Mouse (Mus musculus) embryonic fibroblast, embryonic 13.5 days (primary cell): ENCODE results near the gene Efl1.

Source experiments
- CTCF ChIP-seq: IDR thresholded peaks from 2 replicates; pipeline ENCODE4 v1.5.1; 2011; ENCODE audit warnings: mild to moderate bottlenecking, control low read depth, low read length, moderate library complexity, borderline replicate concordance; ENCODE audit not compliant: insufficient read depth
- POLR2A ChIP-seq: IDR thresholded peaks from 2 replicates; pipeline ENCODE4 v1.6.1; 2011; ENCODE audit warnings: low read depth, mild to moderate bottlenecking, control low read depth, low read length, moderate library complexity

- no peak for TF ChIP-seq CTCF
- TF ChIP-seq POLR2A = no peak
Measured at GRCm38 (mm10) chr7:82691021-82691738, 42.8 kb downstream of the Efl1 start.
